Comparison of ENCODE assay signal across 8 mouse cellular contexts in genomic region chr8:64206024-64206385, GRCm38 (mm10). TPM values are rescaled to one million over a fixed set of nuclear protein-coding genes. Genes with fewer than 3 reads are reported as not detected.
DNase-seq lines count a peak whose midpoint lies in the region; ATAC-seq and TF ChIP-seq lines count a peak whose summit lies in the region.

TSS of gene Tll1 (minus strand) at chr8:64206271.

- H3K4me3 ChIP-seq in heart, adult 2 months: peak within 1 kb of the TSS; percentile 58
- H3K4me3 ChIP-seq in heart, embryonic 13.5 days: peak within 1 kb of the TSS; percentile 78
- peak within 1 kb of the TSS; percentile 62 for H3K4me3 ChIP-seq in kidney, postnatal 0 days (replicated peaks; ENCODE audit: low read depth, low read length)

- peaks cover 3% of the 10 kb centered on the region; the same call in 1 of the 2 replicates for H3K27me3 ChIP-seq in heart, adult 2 months (ENCODE audit: control insufficient read depth, insufficient read depth, low read length)
- 0 out of 2 replicates have a peak, but pooled peaks cover 6% of the 10 kb centered on the region for H3K27me3 ChIP-seq in heart, embryonic 13.5 days (replicated peaks)
- 0 out of 2 replicates have a peak, but pooled peaks cover 7% of the 10 kb centered on the region for H3K27me3 ChIP-seq in kidney, postnatal 0 days (ENCODE audit: insufficient read depth, low read length)

- no peak for TF ChIP-seq EP300 in heart, adult 2 months (IDR thresholded peaks at IDR 0.05; ENCODE audit: insufficient read depth, low read depth, low read length)

- H3K36me3 ChIP-seq in heart, adult 2 months (ENCODE audit: control insufficient read depth, insufficient read depth, low read length): no peaks in the 10 kb centered on the region
- H3K36me3 ChIP-seq in heart, embryonic 13.5 days: no peaks in the 10 kb centered on the region
- no peaks in the 10 kb centered on the region for H3K36me3 ChIP-seq in kidney, postnatal 0 days (ENCODE audit: insufficient read depth, low read length)

- WGBS in heart, adult 2 months: under 1% methylated on average over 18 of the region's 18 CpGs
- WGBS in heart, embryonic 13.5 days: under 1% methylated on average over 18 of the region's 18 CpGs
- 1% methylated on average over 18 of the region's 18 CpGs for WGBS in kidney, postnatal 0 days

- intact Hi-C loops in heart, adult 2 months (cut with DNase I): loop anchor here (10.0 kb wide), 1 partner anchor 339 kb away; no protein-coding TSS in a partner anchor
- intact Hi-C loops in heart, postnatal 25 days (cut with DNase I): loop anchor here (5.0 kb wide), 1 partner anchor 184 kb away; no protein-coding TSS in a partner anchor

- H3K9ac ChIP-seq in heart, adult 2 months (ENCODE audit: low read depth, low read length): peak within 1 kb of the TSS; percentile 65
- H3K9ac ChIP-seq in heart, embryonic 13.5 days: peak within 1 kb of the TSS; percentile 83
- peak within 1 kb of the TSS; percentile 41 for H3K9ac ChIP-seq in kidney, postnatal 0 days (ENCODE audit: low read depth, low read length)

- no peaks in the 10 kb centered on the region for H3K79me2 ChIP-seq in heart, adult 2 months (replicated peaks; ENCODE audit: control insufficient read depth, insufficient read depth, low read length)

- peak within 1 kb of the TSS; percentile 100 for H3K4me2 ChIP-seq in heart, embryonic 13.5 days
- H3K4me2 ChIP-seq in kidney, postnatal 0 days (ENCODE audit: low read length): peak within 1 kb of the TSS; percentile 99

- ATAC-seq in heart, embryonic 13.5 days (ENCODE audit: extremely low read depth, insufficient number of reproducible peaks, low FRiP score, low TSS enrichment): no peak
- no peak for ATAC-seq in kidney, postnatal 0 days (replicated peaks; ENCODE audit: low FRiP score, low read depth)
- no peak for ATAC-seq in granulocyte monocyte progenitor cell, adult 5-6 weeks (replicated peaks; ENCODE audit: poor library complexity, severe bottlenecking)

- no peak for TF ChIP-seq POLR2A in heart, adult 2 months (IDR thresholded peaks at IDR 0.05; ENCODE audit: insufficient read depth, low read depth, low read length)

- H3K9me3 ChIP-seq in heart, embryonic 13.5 days: no peaks in the 10 kb centered on the region
- H3K9me3 ChIP-seq in kidney, postnatal 0 days (replicated peaks; ENCODE audit: low read length): no peaks in the 10 kb centered on the region

- no peak for TF ChIP-seq CTCF in heart, adult 2 months (IDR thresholded peaks at IDR 0.05)
- no peak for TF ChIP-seq CTCF in kidney, postnatal 0 days (IDR thresholded peaks at IDR 0.05; ENCODE audit: low read depth)

- H3K4me1 ChIP-seq in heart, adult 2 months (ENCODE audit: control insufficient read depth, insufficient read depth, low read length): no peaks in the 10 kb centered on the region; the same call in 1 of the 2 replicates
- peaks cover 19% of the 10 kb centered on the region; the same call in 1 of the 2 replicates for H3K4me1 ChIP-seq in heart, embryonic 13.5 days
- H3K4me1 ChIP-seq in kidney, postnatal 0 days (replicated peaks; ENCODE audit: insufficient read depth, low read length): peaks cover 6% of the 10 kb centered on the region

- peak; percentile 10 to 18 for DNase-seq in heart, adult 2 months
- DNase-seq in heart, postnatal 25 days (ENCODE audit: low spot score): no peak
- DNase-seq in cerebellum, adult 18-20 months: peak; percentile 43 to 66
- DNase-seq in kidney, postnatal 0 days (ENCODE audit: low spot score): peak; percentile 28
- DNase-seq in lung, postnatal 10 days: peak; percentile 8
- DNase-seq in yolk sac, embryonic 10.5 days (ENCODE audit: low spot score): peak; percentile 4

- H3K27ac ChIP-seq in heart, adult 2 months: no peak within 1 kb of the TSS
- 0 out of 2 replicates have a peak within 1 kb of the TSS, but pooled peaks have one; percentile 3 for H3K27ac ChIP-seq in heart, embryonic 13.5 days (replicated peaks)
- H3K27ac ChIP-seq in kidney, postnatal 0 days: no peak within 1 kb of the TSS

RNA-seq across cellular contexts. Expression of gene Tll1, which starts in this region (rescaled TPM):
- 1 to 10 TPM in 1 of 2 experiments, under 1 TPM in 1; 0.66 to 1.2 TPM for total RNA-seq in heart, adult 2 months (2021)
- 0.29 and 0.41 TPM in 2 replicates for polyA plus RNA-seq in heart, adult 2 months (2012; rRNA removed)
- total RNA-seq in heart, postnatal 25 days (2021): 1 to 10 TPM; 1.5 to 1.6 TPM
- polyA plus RNA-seq in heart, embryonic 13.5 days (2015; fragmentation: Nextera tagmentation; extraction: Ambion mirVana): 1.4 TPM in 2 replicates
- polyA plus RNA-seq in kidney, postnatal 0 days (2015; fragmentation: Nextera tagmentation; extraction: Ambion mirVana): 0.28 and 0.54 TPM in 2 replicates
- total RNA-seq in granulocyte monocyte progenitor cell, adult 5-6 weeks (2014; fragmentation: Nextera tagmentation): not detected in 2 replicates
- total RNA-seq in granulocyte monocyte progenitor cell, adult 5-6 weeks (2017): not detected in 2 replicates

Comparison
In these comparisons a context has a peak if more than half of its experiments do, and no peak if none do; other contexts are left out.
1. Peak in DNase-seq, H3K4me3 ChIP-seq, H3K9ac ChIP-seq and H3K4me2 ChIP-seq in kidney, postnatal 0 days; RNA of the gene not detected or under 1 TPM.